12 mouse cellular contexts compared by ENCODE assay signal in genomic region chr2:172978131-172978633, GRCm38 (mm10). TPM values are rescaled to one million over a fixed set of nuclear protein-coding genes. Genes with fewer than 3 reads are reported as not detected.
A peak's percentile ranks its signal among the peaks of the same experiment; 100 is the strongest.
DNase-seq lines count a peak whose midpoint lies in the region; ATAC-seq and TF ChIP-seq lines count a peak whose summit lies in the region.
"Had no signal": no experiment of that assay in that cellular context is flagged by ENCODE, and none has a peak within 500 bp of the region (broad histone marks: within the 10 kb centered on the region; RNA-seq: fewer than 3 reads in every experiment).

No protein-coding gene starts in this region.

- no peak for TF ChIP-seq EP300 in stomach, postnatal 0 days (optimal IDR thresholded peaks at IDR 0.05)

- H3K27ac ChIP-seq in hindbrain, embryonic 10.5 days, result peak overlapping the region; percentile 81; the same call in 1 of the 2 replicates
- H3K27ac ChIP-seq in hindbrain, embryonic 14.5 days, result no peak overlapping the region
- peak overlapping the region; percentile 58; the same call in 1 of the 2 replicates for H3K27ac ChIP-seq in stomach, embryonic 16.5 days (ENCODE audit: low read length)
- H3K27ac ChIP-seq in stomach, postnatal 0 days (replicated peaks), result no peak overlapping the region
- peak overlapping the region; percentile 58 for H3K27ac ChIP-seq in embryonic facial prominence, embryonic 13.5 days
- H3K27ac ChIP-seq: lung, embryonic 15.5 days; neural tube, embryonic 12.5 days had no signal

- ATAC-seq in hindbrain, embryonic 14.5 days (ENCODE audit: low FRiP score), result no peak; the same call in 1 of the 2 replicates
- ATAC-seq in stomach, embryonic 16.5 days (ENCODE audit: insufficient read depth, low FRiP score), result no peak
- ATAC-seq in stomach, postnatal 0 days (ENCODE audit: low FRiP score, low TSS enrichment), result no peak
- ATAC-seq in embryonic facial prominence, embryonic 13.5 days (ENCODE audit: insufficient number of reproducible peaks, insufficient read depth, low FRiP score, low TSS enrichment, low read depth), result no peak

- H3K4me2 ChIP-seq in hindbrain, embryonic 14.5 days (replicated peaks), result no peak overlapping the region; the same call in 1 of the 2 replicates
- H3K4me2 ChIP-seq in stomach, embryonic 16.5 days (ENCODE audit: low read depth, low read length), result no peak overlapping the region
- no peak overlapping the region for H3K4me2 ChIP-seq in stomach, postnatal 0 days (replicated peaks; ENCODE audit: low read depth)
- H3K4me2 ChIP-seq in embryonic facial prominence, embryonic 13.5 days, result peak overlapping the region; percentile 46; the same call in 1 of the 2 replicates

- H3K4me1 ChIP-seq in hindbrain, embryonic 10.5 days (replicated peaks), result peaks cover 41% of the 10 kb centered on the region
- H3K4me1 ChIP-seq in hindbrain, embryonic 14.5 days (replicated peaks; ENCODE audit: control insufficient read depth, insufficient read depth, low read length), result peaks cover 19% of the 10 kb centered on the region
- H3K4me1 ChIP-seq in stomach, embryonic 16.5 days (ENCODE audit: control insufficient read depth, insufficient read depth, low read length), result peaks cover 9% of the 10 kb centered on the region; the same call in 1 of the 2 replicates
- H3K4me1 ChIP-seq in stomach, postnatal 0 days (replicated peaks; ENCODE audit: control insufficient read depth, insufficient read depth), result no peaks in the 10 kb centered on the region
- peaks cover 34% of the 10 kb centered on the region for H3K4me1 ChIP-seq in embryonic facial prominence, embryonic 13.5 days

- H3K36me3 ChIP-seq in hindbrain, embryonic 10.5 days, result no peaks in the 10 kb centered on the region
- H3K36me3 ChIP-seq in hindbrain, embryonic 14.5 days (replicated peaks; ENCODE audit: control insufficient read depth, insufficient read depth), result no peaks in the 10 kb centered on the region
- H3K36me3 ChIP-seq in stomach, embryonic 16.5 days (ENCODE audit: control insufficient read depth, insufficient read depth, low read length), result no peaks in the 10 kb centered on the region
- no peaks in the 10 kb centered on the region for H3K36me3 ChIP-seq in stomach, postnatal 0 days (ENCODE audit: control insufficient read depth, insufficient read depth, low read length)
- no peaks in the 10 kb centered on the region for H3K36me3 ChIP-seq in embryonic facial prominence, embryonic 13.5 days
- H3K36me3 ChIP-seq: lung, embryonic 15.5 days; neural tube, embryonic 12.5 days had no signal

- peaks cover 19% of the 10 kb centered on the region for H3K27me3 ChIP-seq in hindbrain, embryonic 10.5 days (ENCODE audit: insufficient read depth, poor library complexity, severe bottlenecking)
- no peaks in the 10 kb centered on the region for H3K27me3 ChIP-seq in hindbrain, embryonic 14.5 days (ENCODE audit: control insufficient read depth, insufficient read depth, low read length)
- no peaks in the 10 kb centered on the region for H3K27me3 ChIP-seq in stomach, embryonic 16.5 days (ENCODE audit: control insufficient read depth, insufficient read depth, low read length)
- no peaks in the 10 kb centered on the region for H3K27me3 ChIP-seq in stomach, postnatal 0 days (ENCODE audit: control insufficient read depth, insufficient read depth, low read length)
- H3K27me3 ChIP-seq in embryonic facial prominence, embryonic 13.5 days, result no peaks in the 10 kb centered on the region
- H3K27me3 ChIP-seq: lung, embryonic 15.5 days; neural tube, embryonic 12.5 days had no signal

- H3K9ac ChIP-seq in hindbrain, embryonic 14.5 days, result no peak overlapping the region
- no peak overlapping the region for H3K9ac ChIP-seq in stomach, embryonic 16.5 days (ENCODE audit: low read length)
- H3K9ac ChIP-seq in stomach, postnatal 0 days (ENCODE audit: low read length), result no peak overlapping the region
- no peak overlapping the region for H3K9ac ChIP-seq in embryonic facial prominence, embryonic 13.5 days
- H3K9ac ChIP-seq: lung, embryonic 15.5 days had no signal

- TF ChIP-seq CTCF in stomach, postnatal 0 days (IDR thresholded peaks at IDR 0.05; ENCODE audit: low read depth), result no peak

- no peak overlapping the region for H3K4me3 ChIP-seq in hindbrain, embryonic 10.5 days
- H3K4me3 ChIP-seq in hindbrain, embryonic 14.5 days (replicated peaks; ENCODE audit: low read length), result no peak overlapping the region
- H3K4me3 ChIP-seq in stomach, embryonic 16.5 days (replicated peaks; ENCODE audit: low read length), result no peak overlapping the region
- H3K4me3 ChIP-seq in stomach, postnatal 0 days (ENCODE audit: low read depth, low read length), result no peak overlapping the region
- no peak overlapping the region for H3K4me3 ChIP-seq in embryonic facial prominence, embryonic 13.5 days
- H3K4me3 ChIP-seq: lung, embryonic 15.5 days had no signal

- H3K9me3 ChIP-seq in hindbrain, embryonic 10.5 days, result peaks cover 8% of the 10 kb centered on the region
- no peaks in the 10 kb centered on the region for H3K9me3 ChIP-seq in hindbrain, embryonic 14.5 days (ENCODE audit: control insufficient read depth, low read length)
- H3K9me3 ChIP-seq in stomach, embryonic 16.5 days (replicated peaks; ENCODE audit: control insufficient read depth, low read length), result no peaks in the 10 kb centered on the region
- H3K9me3 ChIP-seq in stomach, postnatal 0 days (ENCODE audit: control insufficient read depth, low read length), result no peaks in the 10 kb centered on the region
- peaks cover 3% of the 10 kb centered on the region; the same call in 1 of the 2 replicates for H3K9me3 ChIP-seq in embryonic facial prominence, embryonic 13.5 days
- H3K9me3 ChIP-seq: lung, embryonic 15.5 days had no signal

- no peak for DNase-seq in hindbrain, embryonic 10.5 days (ENCODE audit: low spot score)
- no peak for DNase-seq in hindbrain, embryonic 14.5 days (ENCODE audit: low spot score)
- DNase-seq in stomach, postnatal 0 days (ENCODE audit: low spot score), result no peak
- peak; percentile 74 for DNase-seq in naive thymus-derived CD4-positive, alpha-beta T cell, adult 2 months (ENCODE audit: low read depth)
- no peak for DNase-seq in cerebellum, postnatal 36 days
- no peak for DNase-seq in adrenal gland, postnatal 10 days
- DNase-seq: cerebellum, adult 11-12 months; gastrocnemius, postnatal 36 days had no signal

- 47% methylated on average over 4 of the region's 4 CpGs for WGBS in hindbrain, embryonic 10.5 days
- 51% methylated on average over 4 of the region's 4 CpGs for WGBS in hindbrain, embryonic 14.5 days
- WGBS in stomach, embryonic 16.5 days, result 48% methylated on average over 4 of the region's 4 CpGs
- WGBS in stomach, postnatal 0 days, result 67% methylated on average over 4 of the region's 4 CpGs
- WGBS in embryonic facial prominence, embryonic 13.5 days, result 43% methylated on average over 4 of the region's 4 CpGs

RNA-seq across cellular contexts. Expression of gene Spo11, which starts 0.7 kb away (rescaled TPM):
- 0.47 and 0.49 TPM in 2 replicates for polyA plus RNA-seq in hindbrain, embryonic 10.5 days (2016; fragmentation: Nextera tagmentation; extraction: Ambion mirVana)
- 0.95 and 1.0 TPM in 2 replicates for polyA plus RNA-seq in hindbrain, embryonic 14.5 days (2014; fragmentation: Nextera tagmentation; extraction: Ambion mirVana)
- 0.44 and 0.86 TPM in 2 replicates for polyA plus RNA-seq in stomach, embryonic 16.5 days (2015; fragmentation: Nextera tagmentation; extraction: Ambion mirVana)
- polyA plus RNA-seq in stomach, postnatal 0 days (2015; fragmentation: Nextera tagmentation; extraction: Ambion mirVana), result 0.02 TPM in 2 replicates
- 2.8 and 3.9 TPM in 2 replicates for polyA plus RNA-seq in embryonic facial prominence, embryonic 13.5 days (2015; fragmentation: Nextera tagmentation; extraction: Ambion mirVana)
- not detected for total RNA-seq in adrenal gland, postnatal 10 days (2021)

RNA-seq across cellular contexts. Expression of gene Rae1, which starts 21.7 kb away (rescaled TPM):
- 158 and 162 TPM in 2 replicates for polyA plus RNA-seq in hindbrain, embryonic 10.5 days (2016; fragmentation: Nextera tagmentation; extraction: Ambion mirVana)
- 111 and 117 TPM in 2 replicates for polyA plus RNA-seq in hindbrain, embryonic 14.5 days (2014; fragmentation: Nextera tagmentation; extraction: Ambion mirVana)
- polyA plus RNA-seq in stomach, embryonic 16.5 days (2015; fragmentation: Nextera tagmentation; extraction: Ambion mirVana), result 102 TPM in 2 replicates
- 66.8 and 68.7 TPM in 2 replicates for polyA plus RNA-seq in stomach, postnatal 0 days (2015; fragmentation: Nextera tagmentation; extraction: Ambion mirVana)
- 137 and 148 TPM in 2 replicates for polyA plus RNA-seq in embryonic facial prominence, embryonic 13.5 days (2015; fragmentation: Nextera tagmentation; extraction: Ambion mirVana)
- 10 to 100 TPM; 51.6 to 54.8 TPM for total RNA-seq in adrenal gland, postnatal 10 days (2021)

RNA-seq across cellular contexts. Expression of gene Bmp7, which starts 38.1 kb away (rescaled TPM):
- 12.9 and 14.8 TPM in 2 replicates for polyA plus RNA-seq in hindbrain, embryonic 10.5 days (2016; fragmentation: Nextera tagmentation; extraction: Ambion mirVana)
- polyA plus RNA-seq in hindbrain, embryonic 14.5 days (2014; fragmentation: Nextera tagmentation; extraction: Ambion mirVana), result 16.7 and 18.4 TPM in 2 replicates
- 15.5 and 15.7 TPM in 2 replicates for polyA plus RNA-seq in stomach, embryonic 16.5 days (2015; fragmentation: Nextera tagmentation; extraction: Ambion mirVana)
- polyA plus RNA-seq in stomach, postnatal 0 days (2015; fragmentation: Nextera tagmentation; extraction: Ambion mirVana), result 8.2 and 8.9 TPM in 2 replicates
- polyA plus RNA-seq in embryonic facial prominence, embryonic 13.5 days (2015; fragmentation: Nextera tagmentation; extraction: Ambion mirVana), result 41.6 and 43.6 TPM in 2 replicates
- 10 to 100 TPM in 1 of 2 experiments, 1 to 10 TPM in 1; 7.9 to 10.1 TPM for total RNA-seq in adrenal gland, postnatal 10 days (2021)

RNA-seq across cellular contexts. Expression of gene Rbm38, which starts 42.1 kb away (rescaled TPM):
- 92.3 and 95.9 TPM in 2 replicates for polyA plus RNA-seq in hindbrain, embryonic 10.5 days (2016; fragmentation: Nextera tagmentation; extraction: Ambion mirVana)
- polyA plus RNA-seq in hindbrain, embryonic 14.5 days (2014; fragmentation: Nextera tagmentation; extraction: Ambion mirVana), result 13.3 and 16.4 TPM in 2 replicates
- polyA plus RNA-seq in stomach, embryonic 16.5 days (2015; fragmentation: Nextera tagmentation; extraction: Ambion mirVana), result 43.9 and 49.5 TPM in 2 replicates
- 24.9 and 25.4 TPM in 2 replicates for polyA plus RNA-seq in stomach, postnatal 0 days (2015; fragmentation: Nextera tagmentation; extraction: Ambion mirVana)
- polyA plus RNA-seq in embryonic facial prominence, embryonic 13.5 days (2015; fragmentation: Nextera tagmentation; extraction: Ambion mirVana), result 24.2 and 25.8 TPM in 2 replicates
- total RNA-seq in adrenal gland, postnatal 10 days (2021), result 10 to 100 TPM; 25.3 to 39.6 TPM

Comparison
In these comparisons a context has a peak if more than half of its experiments do, and no peak if none do; other contexts are left out.
1. H3K27ac ChIP-seq: peak in hindbrain, embryonic 10.5 days (single experiment), stomach, embryonic 16.5 days (single experiment) and embryonic facial prominence, embryonic 13.5 days (single experiment); none in hindbrain, embryonic 14.5 days (single experiment) and stomach, postnatal 0 days (single experiment).